Mouse (Mus musculus): ENCODE data around the gene Acbd6.

Gene Acbd6

GRCm38 (mm10) chr1:155560021-155560420 lies 2.1 kb downstream of the Acbd6 start:
- DNase-seq (ENCODE audit: low read depth in 2 of 2, low spot score in 2 of 2): no peak

- DNase-seq (ENCODE audit: low read depth in 2 of 2, low spot score in 2 of 2): no peak
These were observed 2.8 kb downstream of the Acbd6 start for GRCm38 (mm10) chr1:155560678-155561077.

- no peak for DNase-seq (ENCODE audit: low read depth in 2 of 2, low spot score in 2 of 2)
These were observed 4.3 kb downstream of the Acbd6 start for GRCm38 (mm10) chr1:155562206-155562605.

- DNase-seq (ENCODE audit: low read depth in 2 of 2, low spot score in 2 of 2): peak; percentile 9 to 39
These were observed 6.8 kb downstream of the Acbd6 start for GRCm38 (mm10) chr1:155564741-155565140.

- DNase-seq (ENCODE audit: low read depth in 2 of 2, low spot score in 2 of 2): no peak
These were observed 10.2 kb downstream of the Acbd6 start for GRCm38 (mm10) chr1:155568133-155568532.

- no peak for DNase-seq (ENCODE audit: low read depth in 2 of 2, low spot score in 2 of 2)
These were observed 11.4 kb downstream of the Acbd6 start for GRCm38 (mm10) chr1:155569340-155569739.

GRCm38 (mm10) chr1:155574966-155575673 lies 17.2 kb downstream of the Acbd6 start:
- peak; percentile 42 to 52 for DNase-seq (ENCODE audit: low read depth in 2 of 2, low spot score in 2 of 2)

- DNase-seq (ENCODE audit: low read depth in 2 of 2, low spot score in 2 of 2): peak; percentile 15 to 42
These were observed 18.5 kb downstream of the Acbd6 start for GRCm38 (mm10) chr1:155576432-155576831.

GRCm38 (mm10) chr1:155577316-155577715 lies 19.4 kb downstream of the Acbd6 start:
- DNase-seq (ENCODE audit: low read depth in 2 of 2, low spot score in 2 of 2): no peak

- no peak for DNase-seq (ENCODE audit: low read depth in 2 of 2, low spot score in 2 of 2)
These were observed 30.0 kb downstream of the Acbd6 start for GRCm38 (mm10) chr1:155587961-155588360.

- no peak for DNase-seq (ENCODE audit: low read depth in 2 of 2, low spot score in 2 of 2)
These were observed 36.2 kb downstream of the Acbd6 start for GRCm38 (mm10) chr1:155594141-155594540.

- DNase-seq (ENCODE audit: low read depth in 2 of 2, low spot score in 2 of 2): no peak
These were observed 38.7 kb downstream of the Acbd6 start for GRCm38 (mm10) chr1:155596576-155596975.

GRCm38 (mm10) chr1:155604706-155605105 lies 46.8 kb downstream of the Acbd6 start:
- no peak for DNase-seq (ENCODE audit: low read depth in 2 of 2, low spot score in 2 of 2)

- no peak for DNase-seq (ENCODE audit: low read depth in 2 of 2, low spot score in 2 of 2)
These were observed 47.7 kb downstream of the Acbd6 start for GRCm38 (mm10) chr1:155605391-155606155.

GRCm38 (mm10) chr1:155606156-155606531 lies 48.2 kb downstream of the Acbd6 start:
- DNase-seq (ENCODE audit: low read depth in 2 of 2, low spot score in 2 of 2): no peak

GRCm38 (mm10) chr1:155608524-155608923 lies 50.6 kb downstream of the Acbd6 start:
- no peak for DNase-seq (ENCODE audit: low read depth in 2 of 2, low spot score in 2 of 2)

- no peak for DNase-seq (ENCODE audit: low read depth in 2 of 2, low spot score in 2 of 2)
These were observed 56.5 kb downstream of the Acbd6 start for GRCm38 (mm10) chr1:155614426-155614825.

- DNase-seq (ENCODE audit: low read depth in 2 of 2, low spot score in 2 of 2): no peak
These were observed 63.2 kb downstream of the Acbd6 start for GRCm38 (mm10) chr1:155621075-155621474.

GRCm38 (mm10) chr1:155623192-155623591 lies 65.3 kb downstream of the Acbd6 start:
- DNase-seq (ENCODE audit: low read depth in 2 of 2, low spot score in 2 of 2): no peak

GRCm38 (mm10) chr1:155627746-155628145 lies 69.8 kb downstream of the Acbd6 start:
- no peak for DNase-seq (ENCODE audit: low read depth in 2 of 2, low spot score in 2 of 2)

- no peak for DNase-seq (ENCODE audit: low read depth in 2 of 2, low spot score in 2 of 2)
These were observed 78.7 kb downstream of the Acbd6 start for GRCm38 (mm10) chr1:155636648-155637047.

GRCm38 (mm10) chr1:155645816-155646215 lies 87.9 kb downstream of the Acbd6 start:
- no peak for DNase-seq (ENCODE audit: low read depth in 2 of 2, low spot score in 2 of 2)
